Mouse (Mus musculus) spleen, adult 2 months (tissue): ENCODE data around the gene Wwox. TPM values are rescaled to one million over a fixed set of nuclear protein-coding genes. Genes with fewer than 3 reads are reported as not detected.

ENCODE experiments used
- DNase-seq, 2 experiments: peaks; one replicate each; pipeline versions ENCODE4 v3.0.0 to v3.0.0-alpha.2; 2012 to 2021; ENCODE audit warnings: low spot score in 2 of 2, low read depth in 1 of 2
- H3K27ac ChIP-seq: fragments of 200-500 bp; 2 replicates; pipeline ENCODE4 v1.5.1; 2012; ENCODE audit warnings: low read length, inconsistent platforms; ENCODE audit not compliant: insufficient read depth
- H3K27me3 ChIP-seq: fragments of 200-500 bp; 2 replicates; pipeline ENCODE4 v1.6.1; 2012; ENCODE audit warnings: mild to moderate bottlenecking, moderate library complexity, low read length, inconsistent platforms; ENCODE audit not compliant: control insufficient read depth, insufficient read depth
- H3K36me3 ChIP-seq: fragments of 200-500 bp; 2 replicates; pipeline ENCODE4 v1.6.1; 2012; ENCODE audit warnings: mild to moderate bottlenecking, low read length, inconsistent platforms; ENCODE audit not compliant: control insufficient read depth, insufficient read depth
- H3K4me1 ChIP-seq: fragments of 200-500 bp; 2 replicates; pipeline ENCODE4 v1.6.1; 2011; ENCODE audit warnings: inconsistent platforms; ENCODE audit not compliant: control insufficient read depth, insufficient read depth, insufficient read length
- H3K4me3 ChIP-seq: fragments of 200-500 bp; 2 replicates; pipeline ENCODE4 v1.5.1; 2011; ENCODE audit warnings: mild to moderate bottlenecking, inconsistent platforms; ENCODE audit not compliant: insufficient read depth, insufficient read length; ENCODE audit errors: extremely low read depth
- CTCF ChIP-seq: fragments of 200-500 bp; IDR thresholded peaks from 2 replicates; pipeline ENCODE4 v1.5.1; 2011; ENCODE audit warnings: mild to moderate bottlenecking, inconsistent platforms; ENCODE audit not compliant: insufficient read depth, insufficient read length, insufficient replicate concordance; ENCODE audit errors: extremely low read depth
- POLR2A ChIP-seq: fragments of 200-500 bp; IDR thresholded peaks from 2 replicates; pipeline ENCODE4 v1.6.1; 2011; ENCODE audit warnings: low read depth, low read length, inconsistent platforms
- WGBS: fragments of 180-500 bp; shearing (Covaris S2); methylation state at CpG from one replicate; pipeline ENCODE4 v1.1.7; 2018; 5-methylcytosine and 5-hydroxymethylcytosine counted together
- polyA plus RNA-seq: library from polyadenylated mRNA; depleted of rRNA; stranded (reverse); fragments of >200 nt; gene quantifications from 2 replicates; pipeline ENCODE4 v1.2.3, GENCODE M21; 2012

Wwox gene
- polyA plus RNA-seq, 1 experiment: 3.8 TPM

DNA sequence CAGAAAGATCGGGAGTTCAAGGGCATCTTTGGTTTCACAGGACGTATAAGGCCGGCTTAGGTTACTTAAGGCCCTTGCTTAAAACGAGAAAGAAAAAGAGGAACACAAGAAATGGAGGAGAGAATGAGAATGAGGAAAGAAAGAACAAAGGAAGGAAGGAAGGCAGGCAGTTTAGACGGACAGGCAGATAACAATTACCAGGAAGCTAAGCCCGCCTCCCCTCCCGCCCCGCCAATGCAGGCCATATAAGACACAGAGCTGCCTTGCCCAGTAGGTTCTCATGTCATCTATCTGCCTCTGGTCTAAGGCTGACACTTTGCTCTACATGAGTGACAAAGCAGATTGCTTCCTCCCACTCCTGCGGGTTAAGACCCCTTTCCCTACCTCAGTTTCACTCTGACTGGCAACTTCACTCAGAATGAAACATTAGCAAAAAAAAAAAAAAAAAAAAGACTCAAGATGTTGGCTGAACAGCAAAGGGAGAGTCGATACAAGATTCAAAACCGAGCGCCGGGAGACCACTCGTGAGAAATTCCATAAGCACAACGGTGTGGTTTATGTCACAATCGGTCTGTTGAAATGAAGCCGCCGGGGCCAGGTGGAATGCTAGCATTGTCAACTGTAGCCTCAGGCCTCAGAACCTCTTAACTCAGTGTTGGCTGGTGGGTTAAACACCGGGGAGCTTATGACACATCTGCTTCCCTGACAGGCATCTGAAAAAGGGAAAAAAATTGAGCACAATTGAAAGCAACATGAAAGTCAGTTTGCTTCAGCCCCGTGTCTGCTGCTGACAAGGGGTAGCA lies 787.5 kb downstream of the Wwox start:
- no peaks in the 10 kb centered on the region for H3K27me3 ChIP-seq
- WGBS: 40% methylated on average over 20 of the region's 20 CpGs
- no peaks in the 10 kb centered on the region for H3K36me3 ChIP-seq
- H3K4me3 ChIP-seq: no peak overlapping the region
- no peak overlapping the region for H3K27ac ChIP-seq
- peaks cover 5% of the 10 kb centered on the region for H3K4me1 ChIP-seq
- TF ChIP-seq POLR2A: no peak
- TF ChIP-seq CTCF: no peak
- DNase-seq: no peak

DNA sequence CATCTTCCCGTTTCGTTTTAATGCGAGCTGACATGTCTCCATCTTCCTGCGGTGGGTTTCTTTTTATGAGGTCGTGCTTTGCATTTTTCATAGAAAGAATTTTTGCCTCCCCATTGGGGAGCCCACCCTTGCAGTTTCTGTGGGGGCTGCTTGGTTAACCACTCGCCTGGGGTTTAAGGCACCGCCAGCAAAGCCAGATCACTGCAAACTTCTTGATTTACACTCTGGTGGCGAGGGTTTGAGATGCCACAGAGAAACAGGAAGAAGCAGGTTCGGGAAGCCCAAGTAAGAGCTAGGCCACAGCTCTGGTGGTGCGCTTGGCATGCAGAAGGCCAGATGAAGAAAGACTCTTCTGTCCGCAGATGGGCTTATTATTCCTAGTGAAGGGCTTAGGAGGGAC lies 789.4 kb downstream of the Wwox start:
- DNase-seq: no peak
- no peaks in the 10 kb centered on the region for H3K36me3 ChIP-seq
- H3K4me1 ChIP-seq: peaks cover 21% of the 10 kb centered on the region
- no peak overlapping the region for H3K27ac ChIP-seq
- peak overlapping the region; percentile 15; the same call in 1 of the 2 replicates for H3K4me3 ChIP-seq
- no peaks in the 10 kb centered on the region for H3K27me3 ChIP-seq
- TF ChIP-seq CTCF (no peak), POLR2A (no peak)
- 23% methylated on average over 11 of the region's 11 CpGs for WGBS

DNA sequence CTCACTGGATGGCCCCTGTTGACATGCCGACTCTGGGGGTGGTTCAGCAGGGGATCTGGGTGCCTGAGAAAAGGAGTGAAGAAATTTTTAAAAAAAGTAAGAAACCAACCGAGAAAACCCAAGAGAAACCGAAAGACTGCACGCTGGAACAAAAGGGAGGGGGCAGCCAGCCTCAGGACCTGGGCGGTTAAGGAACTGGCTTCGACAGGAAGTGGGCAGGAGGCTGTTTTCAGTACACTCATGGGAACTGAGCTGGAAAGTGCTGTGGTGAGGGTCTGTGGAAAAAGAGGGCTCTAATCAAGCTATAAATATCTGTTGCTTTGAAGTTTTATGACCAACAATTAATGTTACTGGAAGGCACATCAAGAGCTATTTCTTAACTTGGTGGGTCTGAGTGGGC lies 794.6 kb downstream of the Wwox start:
- TF ChIP-seq POLR2A: no peak
- no peak for TF ChIP-seq CTCF
- no peaks in the 10 kb centered on the region for H3K36me3 ChIP-seq
- H3K4me1 ChIP-seq: peaks cover 19% of the 10 kb centered on the region
- peak overlapping the region; percentile 36; the same call in 1 of the 2 replicates for H3K4me3 ChIP-seq
- no peaks in the 10 kb centered on the region for H3K27me3 ChIP-seq
- peak; percentile 28 to 38 for DNase-seq
- 4% methylated on average over 6 of the region's 6 CpGs for WGBS
- no peak overlapping the region for H3K27ac ChIP-seq

DNA sequence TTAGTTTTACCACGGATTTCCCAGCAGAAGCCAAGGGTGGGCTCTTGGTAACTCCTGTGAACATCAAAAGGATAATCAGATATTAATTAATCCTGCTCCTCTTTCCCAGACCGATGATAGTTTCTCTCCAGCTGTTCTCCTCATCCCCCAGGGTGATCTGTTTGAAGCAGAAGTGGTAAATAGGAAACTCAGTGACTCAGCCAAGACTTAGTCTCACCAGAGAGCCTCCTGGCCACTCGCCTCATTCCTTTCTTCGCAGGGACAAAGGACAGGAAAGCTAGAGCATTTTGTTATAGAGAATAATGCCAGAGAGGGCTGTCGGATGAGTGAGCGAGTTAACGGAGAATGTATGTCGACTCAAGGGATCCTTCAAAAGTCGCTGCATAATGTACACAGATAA lies 798.1 kb downstream of the Wwox start:
- no peak for TF ChIP-seq CTCF
- TF ChIP-seq POLR2A: no peak
- WGBS: 73% methylated on average over 9 of the region's 9 CpGs
- no peaks in the 10 kb centered on the region for H3K27me3 ChIP-seq
- no peak overlapping the region for H3K27ac ChIP-seq
- peaks cover 15% of the 10 kb centered on the region; the same call in 1 of the 2 replicates for H3K4me1 ChIP-seq
- no peak for DNase-seq
- no peaks in the 10 kb centered on the region for H3K36me3 ChIP-seq
- no peak overlapping the region for H3K4me3 ChIP-seq

DNA sequence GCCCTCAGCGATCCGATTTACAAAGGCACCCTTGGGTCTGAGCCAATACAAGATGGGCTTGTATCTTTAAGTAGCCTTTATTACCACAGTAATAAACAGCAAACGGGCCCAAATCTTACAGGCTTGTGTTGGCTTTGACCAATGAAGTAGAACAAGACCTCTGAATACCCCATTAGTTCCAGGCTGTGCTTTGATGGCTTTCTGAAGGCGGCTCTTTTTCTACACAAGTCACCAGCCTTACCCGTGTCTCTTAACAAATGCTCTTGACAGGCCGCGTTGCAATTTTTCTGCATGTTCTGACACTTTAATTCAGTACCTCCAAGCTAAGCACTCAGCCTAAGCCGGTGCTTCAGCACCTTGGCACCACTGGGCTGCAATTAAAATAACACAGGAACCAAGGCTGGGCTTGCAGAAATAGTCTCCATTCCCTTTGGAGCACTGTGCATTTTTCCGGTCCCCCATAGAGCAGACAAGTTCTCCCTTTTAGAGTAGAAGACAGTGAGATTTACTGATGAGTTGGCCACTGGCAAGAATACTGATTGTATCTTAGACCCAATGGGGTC lies 804.1 kb downstream of the Wwox start:
- no peak for DNase-seq
- no peak overlapping the region for H3K27ac ChIP-seq
- H3K36me3 ChIP-seq: no peaks in the 10 kb centered on the region
- 83% methylated on average over 9 of the region's 9 CpGs for WGBS
- TF ChIP-seq POLR2A: no peak
- no peak overlapping the region for H3K4me3 ChIP-seq
- no peaks in the 10 kb centered on the region for H3K4me1 ChIP-seq
- no peaks in the 10 kb centered on the region for H3K27me3 ChIP-seq

DNA sequence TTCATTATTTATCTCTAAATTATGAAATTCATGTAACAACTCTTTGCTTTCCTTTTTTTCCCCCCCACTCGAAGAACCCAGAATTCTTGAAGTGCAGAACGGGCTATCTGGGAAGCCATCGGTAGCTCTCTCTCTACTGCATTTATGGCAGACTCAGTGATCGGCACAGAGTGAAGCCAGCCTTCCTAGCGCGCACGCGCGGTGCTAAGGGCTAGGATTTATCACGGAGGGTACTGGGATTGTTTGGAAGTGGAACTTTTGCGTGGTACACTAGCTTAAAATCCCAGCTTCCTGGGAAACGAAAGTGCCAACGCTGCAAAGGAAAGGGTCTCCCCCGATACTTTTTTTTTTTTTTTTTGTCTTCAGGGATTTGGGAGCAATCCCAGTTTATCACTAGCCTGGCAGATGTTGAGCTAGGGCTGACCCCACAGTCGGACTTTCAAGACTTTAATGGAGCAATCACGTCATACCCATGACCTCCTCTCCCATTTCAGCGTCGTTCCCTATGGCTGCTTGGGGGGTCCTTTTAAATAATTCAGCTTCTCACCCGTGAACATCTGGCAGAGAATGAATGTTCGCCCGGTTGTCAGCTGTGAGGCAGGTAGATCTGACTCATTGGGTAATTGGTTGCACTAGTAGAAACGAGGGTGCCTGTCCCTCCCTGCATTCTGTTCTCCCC lies 810.4 kb downstream of the Wwox start:
- TF ChIP-seq POLR2A (no peak), CTCF (no peak)
- Histone ChIP-seq H3K27me3 (no peaks in the 10 kb centered on the region), H3K4me3 (no peak overlapping the region), H3K36me3 (no peaks in the 10 kb centered on the region), H3K4me1 (no peaks in the 10 kb centered on the region), H3K27ac (no peak overlapping the region)
- no peak for DNase-seq
- 75% methylated on average over 22 of the region's 22 CpGs for WGBS
